Mouse (Mus musculus): ENCODE measurements around the gene Cdk2ap2. TPM values are rescaled to one million over a fixed set of nuclear protein-coding genes. Genes with fewer than 3 reads are reported as not detected.

Gene Cdk2ap2
- total RNA-seq, 1 experiment: 39.6 TPM

DNA sequence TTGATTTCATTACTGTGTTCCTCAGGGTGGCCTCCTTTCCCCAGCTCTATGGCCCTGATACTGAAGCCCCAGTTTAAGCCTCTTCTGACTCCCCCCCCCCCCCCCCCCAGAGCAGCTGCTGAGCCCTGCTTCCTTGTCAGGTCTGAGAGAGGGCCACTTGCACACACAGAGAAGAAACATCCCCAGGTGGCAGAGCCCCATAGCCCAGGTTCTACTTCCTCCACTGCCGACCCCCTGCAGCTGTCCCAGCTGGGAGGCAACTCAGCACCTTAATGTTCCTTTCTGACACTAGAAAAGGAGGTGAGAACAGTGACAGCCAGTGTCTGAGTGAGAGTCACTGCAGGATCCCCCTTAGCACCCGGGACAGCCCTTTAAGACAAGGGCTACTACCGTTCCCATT, 6.8 kb downstream of the Cdk2ap2 start:
- no peaks in the 10 kb centered on the region for H3K36me3 ChIP-seq (ENCODE audit: control insufficient read depth, insufficient read depth, low read length, poor library complexity, severe bottlenecking)
- no peak overlapping the region for H3K9ac ChIP-seq (ENCODE audit: insufficient read depth, low read depth, low read length, poor library complexity, severe bottlenecking)
- no peaks in the 10 kb centered on the region for H3K9me3 ChIP-seq (ENCODE audit: control insufficient read depth, insufficient read depth, low read depth, low read length)
- H3K27ac ChIP-seq (ENCODE audit: insufficient read depth, low read depth, low read length, poor library complexity, severe bottlenecking): no peak overlapping the region
- TF ChIP-seq ZNF384 (IDR thresholded peaks at IDR 0.05; ENCODE audit: low read depth, low read length): no peak
- no peak for TF ChIP-seq CHD2 (IDR thresholded peaks at IDR 0.05; ENCODE audit: low read depth, low read length)
- TF ChIP-seq MAFK (IDR thresholded peaks at IDR 0.05; ENCODE audit: insufficient read depth, low read depth, low read length): no peak
- peaks cover 0 to 8% of the 10 kb centered on the region in 2 experiments; a peak in 3 of 4 replicates for H3K4me1 ChIP-seq (ENCODE audit: control insufficient read depth in 2 of 2, insufficient read depth in 2 of 2, low read length in 2 of 2, poor library complexity in 1 of 2)
- in situ Hi-C loops (cut with MboI; ENCODE audit: low sequenced_read_pairs in 2 of 2, unreplicated experiment in 2 of 2): no loop called here
- H3K4me3 ChIP-seq (ENCODE audit: insufficient read depth in 1 of 2, low read depth in 1 of 2, low read length in 2 of 2, poor library complexity in 1 of 2, severe bottlenecking in 1 of 2): no peak overlapping the region
- no peak for DNase-seq (ENCODE audit: low read depth, low spot score)

DNA sequence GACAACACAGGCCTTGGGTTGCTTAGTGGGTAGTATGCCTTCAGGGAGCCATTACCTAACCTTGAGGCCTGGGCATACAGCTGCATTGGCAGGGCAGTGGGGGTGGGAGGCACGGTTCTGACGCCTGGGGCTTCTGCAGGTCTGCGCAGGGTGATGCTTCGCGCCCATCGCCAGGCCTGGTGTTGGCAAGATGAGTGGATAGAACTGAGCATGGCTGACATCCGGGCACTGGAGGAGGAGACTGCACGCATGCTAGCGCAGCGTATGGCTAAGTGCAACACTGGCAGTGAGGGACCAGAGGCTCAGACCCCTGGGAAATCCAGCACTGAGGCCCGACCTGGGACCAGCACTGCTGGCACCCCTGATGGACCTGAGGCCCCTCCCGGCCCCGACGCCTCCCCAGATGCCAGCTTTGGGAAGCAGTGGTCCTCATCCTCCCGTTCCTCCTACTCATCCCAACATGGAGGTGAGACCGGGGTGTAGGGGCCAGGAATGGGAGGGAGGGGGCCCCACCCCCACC, 7.8 kb downstream of the Cdk2ap2 start:
- in situ Hi-C loops (cut with MboI; ENCODE audit: low sequenced_read_pairs in 2 of 2, unreplicated experiment in 2 of 2): no loop called here
- DNase-seq (ENCODE audit: low read depth, low spot score): no peak

DNA sequence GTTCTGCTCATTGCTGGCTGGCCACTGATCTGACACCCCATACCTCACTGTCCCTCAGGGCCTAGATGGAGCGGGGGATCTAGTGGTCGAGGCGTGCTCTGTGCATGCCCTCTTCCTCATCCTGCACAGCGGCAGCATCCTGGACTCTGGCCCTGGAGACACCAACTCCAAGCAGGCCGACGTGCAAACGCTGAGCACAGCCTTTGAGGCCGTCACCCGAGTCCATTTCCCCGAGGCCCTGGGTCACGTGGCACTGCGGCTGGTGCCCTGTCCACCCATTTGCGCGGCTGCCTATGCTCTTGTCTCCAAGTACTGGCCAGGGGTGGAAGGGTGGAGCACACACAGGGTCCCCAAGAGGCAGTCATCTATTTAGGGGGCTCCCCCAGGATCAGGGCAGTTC, 9.7 kb downstream of the Cdk2ap2 start:
- Histone ChIP-seq H3K9me3 (ENCODE audit: control insufficient read depth, insufficient read depth, low read depth, low read length) (no peaks in the 10 kb centered on the region), H3K4me1 (ENCODE audit: control insufficient read depth in 2 of 2, insufficient read depth in 2 of 2, low read length in 2 of 2, poor library complexity in 1 of 2) (peaks cover 0 to 2% of the 10 kb centered on the region in 2 experiments; a peak in 1 of 4 replicates), H3K4me3 (ENCODE audit: insufficient read depth in 1 of 2, low read depth in 1 of 2, low read length in 2 of 2, poor library complexity in 1 of 2, severe bottlenecking in 1 of 2) (no peak overlapping the region), H3K36me3 (ENCODE audit: control insufficient read depth, insufficient read depth, low read length, poor library complexity, severe bottlenecking) (no peaks in the 10 kb centered on the region), H3K27ac (ENCODE audit: insufficient read depth, low read depth, low read length, poor library complexity, severe bottlenecking) (no peak overlapping the region), H3K9ac (ENCODE audit: insufficient read depth, low read depth, low read length, poor library complexity, severe bottlenecking) (no peak overlapping the region)
- TF ChIP-seq ZC3H11A (IDR thresholded peaks at IDR 0.05; ENCODE audit: borderline replicate concordance, low read depth, low read length) (no peak), MAFK (IDR thresholded peaks at IDR 0.05; ENCODE audit: insufficient read depth, low read depth, low read length) (no peak), CHD2 (IDR thresholded peaks at IDR 0.05; ENCODE audit: low read depth, low read length) (no peak), HCFC1 (IDR thresholded peaks at IDR 0.05; ENCODE audit: borderline replicate concordance, insufficient read depth, low read length) (no peak), ZNF384 (IDR thresholded peaks at IDR 0.05; ENCODE audit: low read depth, low read length) (no peak)
- no peak for DNase-seq (ENCODE audit: low read depth, low spot score)
- in situ Hi-C loops (cut with MboI; ENCODE audit: low sequenced_read_pairs in 2 of 2, unreplicated experiment in 2 of 2): no loop called here

More for the DNA sequence above, 7.8 kb downstream of the Cdk2ap2 start:
- no peak for TF ChIP-seq ZNF384 (IDR thresholded peaks at IDR 0.05; ENCODE audit: low read depth, low read length)
- TF ChIP-seq CHD2 (IDR thresholded peaks at IDR 0.05; ENCODE audit: low read depth, low read length): no peak
- TF ChIP-seq MAFK (IDR thresholded peaks at IDR 0.05; ENCODE audit: insufficient read depth, low read depth, low read length): no peak
- TF ChIP-seq ZC3H11A (IDR thresholded peaks at IDR 0.05; ENCODE audit: borderline replicate concordance, low read depth, low read length): no peak
- no peak for TF ChIP-seq HCFC1 (IDR thresholded peaks at IDR 0.05; ENCODE audit: borderline replicate concordance, insufficient read depth, low read length)
- no peaks in the 10 kb centered on the region for H3K36me3 ChIP-seq (ENCODE audit: control insufficient read depth, insufficient read depth, low read length, poor library complexity, severe bottlenecking)
- no peak overlapping the region for H3K4me3 ChIP-seq (ENCODE audit: insufficient read depth in 1 of 2, low read depth in 1 of 2, low read length in 2 of 2, poor library complexity in 1 of 2, severe bottlenecking in 1 of 2)
- H3K4me1 ChIP-seq (ENCODE audit: control insufficient read depth in 2 of 2, insufficient read depth in 2 of 2, low read length in 2 of 2, poor library complexity in 1 of 2): peaks cover 0 to 2% of the 10 kb centered on the region in 2 experiments; a peak in 1 of 4 replicates
- no peak overlapping the region for H3K9ac ChIP-seq (ENCODE audit: insufficient read depth, low read depth, low read length, poor library complexity, severe bottlenecking)
- H3K27ac ChIP-seq (ENCODE audit: insufficient read depth, low read depth, low read length, poor library complexity, severe bottlenecking): no peak overlapping the region
- H3K9me3 ChIP-seq (ENCODE audit: control insufficient read depth, insufficient read depth, low read depth, low read length): no peaks in the 10 kb centered on the region

DNA sequence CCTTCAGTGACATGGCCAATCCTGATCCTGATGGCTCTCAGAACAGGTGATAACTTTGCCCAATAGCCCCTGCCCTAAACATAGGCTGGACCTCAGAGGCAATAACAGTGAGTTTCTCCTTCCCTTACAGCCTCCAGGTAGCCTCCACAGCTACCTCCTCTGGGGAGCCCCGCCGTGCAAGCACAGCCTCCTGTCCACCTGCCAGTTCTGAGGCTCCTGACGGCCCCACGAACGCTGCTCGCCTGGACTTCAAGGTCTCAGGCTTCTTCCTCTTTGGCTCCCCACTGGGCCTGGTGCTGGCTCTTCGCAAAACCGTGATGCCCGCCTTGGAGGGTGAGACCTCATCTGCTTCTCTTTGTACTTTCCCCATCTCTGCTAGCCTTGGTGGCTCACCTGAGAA, 11.6 kb downstream of the Cdk2ap2 start:
- Histone ChIP-seq H3K27ac (ENCODE audit: insufficient read depth, low read depth, low read length, poor library complexity, severe bottlenecking) (no peak overlapping the region), H3K9ac (ENCODE audit: insufficient read depth, low read depth, low read length, poor library complexity, severe bottlenecking) (no peak overlapping the region), H3K9me3 (ENCODE audit: control insufficient read depth, insufficient read depth, low read depth, low read length) (no peaks in the 10 kb centered on the region), H3K36me3 (ENCODE audit: control insufficient read depth, insufficient read depth, low read length, poor library complexity, severe bottlenecking) (peaks cover 2% of the 10 kb centered on the region; the same call in 1 of the 2 replicates), H3K4me1 (ENCODE audit: control insufficient read depth in 2 of 2, insufficient read depth in 2 of 2, low read length in 2 of 2, poor library complexity in 1 of 2) (peaks cover 0 to 2% of the 10 kb centered on the region in 2 experiments; a peak in 1 of 4 replicates), H3K4me3 (ENCODE audit: insufficient read depth in 1 of 2, low read depth in 1 of 2, low read length in 2 of 2, poor library complexity in 1 of 2, severe bottlenecking in 1 of 2) (no peak overlapping the region)
- TF ChIP-seq ZC3H11A (IDR thresholded peaks at IDR 0.05; ENCODE audit: borderline replicate concordance, low read depth, low read length) (no peak), MAFK (IDR thresholded peaks at IDR 0.05; ENCODE audit: insufficient read depth, low read depth, low read length) (no peak), CHD2 (IDR thresholded peaks at IDR 0.05; ENCODE audit: low read depth, low read length) (no peak), ZNF384 (IDR thresholded peaks at IDR 0.05; ENCODE audit: low read depth, low read length) (no peak), HCFC1 (IDR thresholded peaks at IDR 0.05; ENCODE audit: borderline replicate concordance, insufficient read depth, low read length) (no peak)
- in situ Hi-C loops (cut with MboI; ENCODE audit: low sequenced_read_pairs in 2 of 2, unreplicated experiment in 2 of 2): no loop called here
- DNase-seq (ENCODE audit: low read depth, low spot score): no peak

Data from ES-E14 (cell line).